Mouse (Mus musculus): ENCODE results near the gene Pgap3.
A peak's percentile ranks its signal among the peaks of the same experiment; 100 is the strongest.

The Pgap3 gene

GRCm38 (mm10) chr11:98412273-98412796 lies 12.0 kb upstream of the Pgap3 start, which contains the start of gene Erbb2:
Gene Erbb2 (plus strand): TSS chr11:98412470.
- DNase-seq (ENCODE audit: low read depth, low spot score) = peak; percentile 34

- no peak for DNase-seq (ENCODE audit: low read depth, low spot score)
Measured at GRCm38 (mm10) chr11:98409341-98409822, 9.1 kb upstream of the Pgap3 start.

- DNase-seq (ENCODE audit: low read depth, low spot score) = no peak
Measured at GRCm38 (mm10) chr11:98408872-98409271, 8.6 kb upstream of the Pgap3 start.

- DNase-seq (ENCODE audit: low read depth, low spot score) = no peak
Measured at GRCm38 (mm10) chr11:98406621-98407020, 6.3 kb upstream of the Pgap3 start.

DNA sequence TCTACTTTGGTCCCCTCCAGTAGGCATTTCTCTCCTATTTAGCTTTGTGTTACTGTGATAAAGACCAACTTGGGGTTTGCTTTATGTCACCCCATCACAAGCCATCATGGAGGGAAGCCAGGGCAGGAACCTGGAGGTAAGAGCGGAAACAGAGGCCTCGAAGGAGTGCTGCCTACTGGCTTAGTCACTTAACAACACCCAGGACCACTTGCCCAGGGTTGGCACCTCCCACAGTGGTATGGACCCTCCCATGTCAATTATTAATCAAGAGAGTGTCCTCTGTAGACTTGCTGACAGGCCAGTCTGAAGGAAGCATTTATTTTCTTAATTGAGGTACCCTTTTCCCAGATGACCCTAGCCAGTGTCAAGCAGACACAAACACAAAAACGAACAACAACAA lies 526 bp upstream of the Pgap3 start:
- peak; percentile 35 for DNase-seq (ENCODE audit: low read depth, low spot score)

DNA sequence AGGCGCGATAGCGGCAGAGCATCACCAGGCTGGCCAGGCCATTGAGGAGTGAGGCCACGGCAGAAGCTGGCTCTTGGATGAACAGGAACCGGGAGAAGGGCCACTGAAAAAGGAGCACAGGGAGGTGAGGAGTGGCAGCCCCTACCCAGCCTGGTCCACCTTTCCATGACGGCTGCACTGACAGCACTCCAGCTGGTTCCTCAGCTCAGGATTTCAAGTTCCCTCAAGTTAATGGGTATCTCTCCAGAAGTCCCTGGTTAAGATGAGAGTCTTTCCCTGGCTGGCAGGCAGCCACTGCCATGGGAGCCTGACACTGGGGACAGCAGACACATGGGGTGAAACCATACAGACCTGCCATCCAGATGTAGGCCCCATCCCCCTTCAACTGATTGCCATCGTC lies 2.3 kb downstream of the Pgap3 start:
- DNase-seq (ENCODE audit: low read depth, low spot score) = no peak

GRCm38 (mm10) chr11:98395041-98395440 lies 5.2 kb downstream of the Pgap3 start:
- DNase-seq (ENCODE audit: low read depth, low spot score) = no peak

DNA sequence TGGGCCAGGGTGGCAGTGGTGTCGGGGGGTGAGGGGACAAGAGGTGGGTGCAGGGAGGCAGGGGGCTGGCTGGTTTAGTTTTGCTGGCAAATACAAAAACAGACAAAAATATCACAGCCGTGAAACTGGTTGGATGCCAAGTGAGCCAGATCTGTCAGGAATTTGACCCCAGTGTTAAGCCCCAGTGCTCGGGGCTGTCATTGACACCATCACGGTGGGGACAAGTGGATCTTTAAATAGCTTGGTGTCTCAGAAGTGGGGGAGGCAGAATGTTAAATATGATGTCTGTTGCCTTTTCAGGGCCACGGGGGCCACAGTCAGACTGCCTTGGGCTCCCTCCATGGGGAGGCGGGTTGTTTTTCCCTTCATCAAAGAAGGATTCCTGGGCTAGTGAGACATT lies 6.0 kb downstream of the Pgap3 start:
- no peak for DNase-seq (ENCODE audit: low read depth, low spot score)

GRCm38 (mm10) chr11:98393317-98393716 lies 7.0 kb downstream of the Pgap3 start:
- peak; percentile 71 for DNase-seq (ENCODE audit: low read depth, low spot score)

DNA sequence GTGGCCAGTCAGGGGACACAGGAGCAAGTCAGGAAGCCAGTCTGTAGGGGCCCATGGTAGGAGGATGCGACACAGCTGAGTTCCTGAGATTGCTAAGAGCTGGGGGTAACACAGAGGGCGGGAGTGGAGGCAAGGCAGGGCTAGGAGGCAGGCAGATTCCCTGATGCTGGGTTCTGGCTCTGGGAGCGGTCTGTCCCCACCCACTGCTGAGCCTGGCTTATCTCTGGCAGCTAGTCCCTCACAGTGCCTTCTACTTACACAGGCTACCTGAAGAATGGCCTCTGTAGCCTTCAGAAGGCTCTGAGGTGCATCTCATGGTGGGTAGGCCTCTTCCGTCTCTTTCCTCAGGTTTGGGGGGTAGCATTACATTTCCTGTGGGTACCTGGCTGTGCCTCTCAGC lies 7.6 kb downstream of the Pgap3 start:
- no peak for DNase-seq (ENCODE audit: low read depth, low spot score)

DNA sequence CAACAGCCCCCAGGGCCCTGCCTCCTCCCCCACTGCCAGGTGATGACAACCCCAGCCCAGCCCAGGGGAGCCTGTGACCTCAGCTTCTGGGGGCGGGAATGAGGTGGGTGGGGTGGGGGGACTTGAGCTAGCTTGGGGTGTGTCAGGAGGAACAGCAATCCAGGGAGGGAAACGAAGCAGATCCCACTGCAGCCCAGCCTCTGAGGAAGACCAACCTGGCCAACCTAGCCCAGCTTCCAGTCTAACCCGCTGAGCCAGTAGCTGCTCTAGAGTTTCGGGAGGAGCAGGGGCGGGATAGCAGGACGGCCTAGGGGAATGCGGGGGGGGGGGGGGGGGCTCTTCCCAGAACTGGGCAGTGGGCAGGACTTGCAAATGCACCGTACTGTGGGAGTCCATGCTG lies 8.3 kb downstream of the Pgap3 start:
- no peak for DNase-seq (ENCODE audit: low read depth, low spot score)

DNA sequence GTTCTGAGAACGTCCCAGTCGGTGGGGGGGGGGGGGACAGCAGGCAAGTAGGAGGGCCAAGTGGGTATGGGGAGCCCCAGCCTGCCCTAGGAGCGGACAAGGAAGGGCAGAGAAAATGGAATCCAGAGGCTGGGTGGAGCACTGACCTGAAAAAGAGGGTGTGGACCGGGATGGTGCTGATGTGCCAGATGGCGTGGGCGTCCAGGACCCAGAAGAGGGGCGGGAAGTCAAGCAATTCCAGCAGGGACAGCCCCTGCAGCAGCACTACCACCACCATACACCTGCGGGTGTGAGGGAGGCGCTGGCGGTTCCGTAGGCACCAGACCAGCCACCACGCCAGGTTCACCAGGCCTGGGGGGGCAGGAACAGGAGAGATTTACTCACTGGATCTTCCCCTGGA lies 10.1 kb downstream of the Pgap3 start:
- no peak for DNase-seq (ENCODE audit: low read depth, low spot score)

- DNase-seq (ENCODE audit: low read depth, low spot score) = peak; percentile 73
Measured at GRCm38 (mm10) chr11:98389221-98389780, 11.0 kb downstream of the Pgap3 start.

DNA sequence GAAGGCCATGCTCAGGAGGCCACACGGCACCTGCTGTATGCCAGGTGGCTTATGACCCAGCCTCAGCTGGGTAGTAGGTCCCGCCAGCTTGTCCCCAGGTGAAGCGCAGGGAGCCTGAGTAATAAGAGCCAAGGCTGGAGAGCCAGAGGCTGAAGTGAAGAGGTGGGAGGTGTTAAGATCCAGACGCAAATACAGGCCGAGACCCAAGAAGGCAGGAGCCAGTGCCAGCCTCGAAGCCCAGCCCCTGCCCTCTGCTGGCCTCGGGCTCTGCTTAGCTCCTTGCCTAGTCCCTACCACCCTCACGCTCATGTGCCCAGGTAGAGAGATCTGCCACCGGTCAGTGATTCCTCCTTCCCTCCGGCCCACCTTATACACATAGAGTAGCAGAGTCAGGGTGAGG lies 12.0 kb downstream of the Pgap3 start:
- DNase-seq (ENCODE audit: low read depth, low spot score) = no peak

DNA sequence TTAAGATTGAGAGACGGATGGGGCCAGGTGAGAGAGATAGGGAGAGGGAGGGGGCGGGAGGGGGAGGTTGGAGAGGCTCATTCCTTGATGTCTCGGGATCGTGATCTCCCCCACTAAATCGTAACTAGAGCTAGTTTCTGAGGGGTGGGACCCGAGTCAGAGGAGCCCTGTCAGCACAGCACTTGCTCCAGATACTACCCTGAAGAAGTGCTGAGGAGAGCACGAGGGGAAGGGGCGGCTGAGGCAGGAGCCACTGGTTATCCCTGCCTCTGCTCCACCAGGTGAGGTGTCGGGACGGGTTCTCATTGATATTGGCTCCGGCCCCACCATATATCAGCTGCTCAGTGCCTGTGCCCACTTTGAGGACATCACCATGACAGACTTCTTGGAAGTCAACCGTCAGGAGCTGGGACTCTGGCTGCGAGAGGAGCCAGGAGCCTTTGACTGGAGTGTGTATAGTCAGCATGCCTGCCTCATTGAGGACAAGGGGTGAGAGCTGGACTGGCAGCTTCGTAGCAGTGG lies 13.2 kb downstream of the Pgap3 start:
- no peak for DNase-seq (ENCODE audit: low read depth, low spot score)

GRCm38 (mm10) chr11:98386596-98386995 lies 13.7 kb downstream of the Pgap3 start:
- DNase-seq (ENCODE audit: low read depth, low spot score) = peak; percentile 45

DNA sequence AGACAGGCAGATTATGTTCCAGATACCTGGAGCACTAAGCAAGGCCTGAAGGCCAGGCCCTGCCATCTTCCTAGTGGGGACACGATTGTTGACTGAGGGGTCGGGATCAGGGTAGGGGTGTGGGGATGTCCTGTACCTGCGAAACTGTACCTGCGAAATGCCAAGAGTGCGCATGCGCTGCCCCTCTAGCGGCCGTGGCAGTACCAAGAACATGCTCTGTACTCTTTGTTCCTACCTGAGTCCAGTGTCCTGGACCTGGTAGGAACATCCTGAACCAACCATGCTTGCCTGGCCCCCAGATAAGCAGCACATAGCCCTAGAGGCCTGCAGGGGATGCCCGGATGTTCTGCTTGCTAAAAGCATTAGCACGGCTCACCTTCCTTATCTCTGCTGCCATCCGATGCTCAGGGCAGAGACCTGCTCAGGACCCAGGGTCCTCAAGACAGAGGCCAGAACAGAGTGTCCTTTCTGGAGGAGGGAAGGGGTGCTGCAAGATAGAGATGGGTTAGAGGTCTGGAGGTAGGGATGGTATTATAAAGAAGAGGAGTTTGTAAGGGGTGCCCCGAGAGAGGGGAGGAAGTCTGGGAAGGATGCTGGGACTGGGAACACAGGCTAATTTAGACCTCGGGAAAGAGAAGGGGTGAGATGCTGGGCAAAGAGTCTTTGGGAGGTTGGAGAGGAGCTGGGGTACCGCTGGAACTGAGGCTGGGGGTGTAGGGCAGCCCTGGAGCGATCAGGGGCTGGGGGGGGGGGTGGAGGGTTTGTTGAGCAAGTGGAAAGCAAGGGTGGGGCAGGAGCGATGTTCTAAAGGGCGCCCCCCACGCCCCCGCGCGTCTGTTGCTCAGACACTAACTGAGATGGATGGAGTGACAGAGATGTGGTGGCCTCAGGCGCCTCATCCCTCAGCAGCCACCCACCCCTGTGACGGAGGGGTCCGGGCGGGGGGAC lies 14.4 kb downstream of the Pgap3 start, which contains the start of gene Pnmt:
TSS of gene Pnmt (plus strand) at position 813 of the 948 bp plus-strand sequence.
- DNase-seq (ENCODE audit: low read depth, low spot score) = no peak

GRCm38 (mm10) chr11:98384721-98385637 lies 15.3 kb downstream of the Pgap3 start:
- no peak for DNase-seq (ENCODE audit: low read depth, low spot score)

DNA sequence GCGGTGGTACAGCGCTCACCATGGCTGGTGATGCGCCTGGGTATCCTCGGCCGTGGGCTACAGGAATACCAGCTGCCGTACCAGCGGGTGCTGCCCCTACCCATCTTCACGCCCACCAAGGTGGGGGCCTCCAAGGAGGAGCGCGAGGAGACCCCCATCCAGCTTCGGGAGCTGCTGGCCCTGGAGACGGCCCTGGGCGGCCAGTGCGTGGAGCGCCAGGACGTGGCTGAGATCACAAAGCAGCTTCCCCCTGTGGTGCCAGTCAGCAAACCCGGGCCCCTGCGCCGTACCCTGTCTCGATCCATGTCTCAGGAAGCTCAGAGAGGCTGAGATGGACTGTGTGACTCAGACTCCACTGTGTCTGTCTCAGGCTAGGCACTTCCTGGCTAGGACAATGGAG lies 16.1 kb downstream of the Pgap3 start:
- DNase-seq (ENCODE audit: low read depth, low spot score) = no peak

GRCm38 (mm10) chr11:98383261-98384030 lies 16.8 kb downstream of the Pgap3 start, which contains the start of gene Tcap:
Gene Tcap (plus strand): TSS chr11:98383811.
- no peak for DNase-seq (ENCODE audit: low read depth, low spot score)
